Comparison of ENCODE assay signal across 28 mouse cellular contexts in genomic region chr5:105526107-105526645, GRCm38 (mm10). TPM values are rescaled to one million over a fixed set of nuclear protein-coding genes. Genes with fewer than 3 reads are reported as not detected.
A peak's percentile ranks its signal among the peaks of the same experiment; 100 is the strongest.
DNase-seq lines count a peak whose midpoint lies in the region; ATAC-seq lines count a peak whose summit lies in the region.
"Had no signal": no experiment of that assay in that cellular context is flagged by ENCODE, and none has a peak within 500 bp of the region (broad histone marks: within the 10 kb centered on the region; RNA-seq: fewer than 3 reads in every experiment).

No protein-coding gene starts in this region.

- H3K9ac ChIP-seq in heart, embryonic 13.5 days = no peak overlapping the region
- no peak overlapping the region for H3K9ac ChIP-seq in liver, embryonic 13.5 days
- H3K9ac ChIP-seq in hindbrain, embryonic 12.5 days = no peak overlapping the region
- H3K9ac ChIP-seq: embryonic facial prominence, embryonic 12.5 days; kidney, embryonic 15.5 days; limb, embryonic 15.5 days; lung, embryonic 15.5 days; midbrain, embryonic 12.5 days; neural tube, embryonic 13.5 days had no signal

- peak overlapping the region; percentile 85 for H3K27ac ChIP-seq in heart, embryonic 13.5 days (replicated peaks)
- peak overlapping the region; percentile 51 for H3K27ac ChIP-seq in brown adipose tissue, adult 24 weeks (replicated peaks; ENCODE audit: low read depth, low read length)
- H3K27ac ChIP-seq in liver, embryonic 13.5 days = peak overlapping the region; percentile 86
- no peak overlapping the region for H3K27ac ChIP-seq in hindbrain, embryonic 12.5 days
- H3K27ac ChIP-seq: embryonic facial prominence, embryonic 12.5 days; hindbrain, embryonic 10.5 days; kidney, embryonic 15.5 days; limb, embryonic 10.5 days; limb, embryonic 15.5 days; lung, embryonic 15.5 days; midbrain, embryonic 12.5 days; neural tube, embryonic 13.5 days had no signal

- no peak for DNase-seq in heart, postnatal 14 days
- DNase-seq in liver, embryonic 13.5 days = peak; percentile 46
- DNase-seq in spleen, postnatal 36 days (ENCODE audit: low spot score in 2 of 2) = no peak
- DNase-seq: adrenal gland, postnatal 25 days; cerebellum, adult 9-10 months; cerebellum, postnatal 36 days; embryo, embryonic 11 days; kidney, adult 18-20 months; kidney, postnatal 4 days; right cerebral cortex, postnatal 4 days; thymus, adult 2 months; thymus, postnatal 36 days had no signal

- WGBS in heart, embryonic 13.5 days = 68% methylated on average over 4 of the region's 4 CpGs
- whole genome bisulfite sequencing in liver, embryonic 13.5 days (ENCODE audit: insufficient replicate concordance) = 22% methylated on average over 4 of the region's 4 CpGs
- WGBS in hindbrain, embryonic 12.5 days = 85% methylated on average over 4 of the region's 4 CpGs

- H3K4me3 ChIP-seq in heart, embryonic 13.5 days = no peak overlapping the region
- H3K4me3 ChIP-seq in brown adipose tissue, adult 24 weeks (ENCODE audit: insufficient read depth, low read depth, low read length) = no peak overlapping the region
- H3K4me3 ChIP-seq in liver, embryonic 13.5 days (replicated peaks) = no peak overlapping the region
- no peak overlapping the region for H3K4me3 ChIP-seq in hindbrain, embryonic 12.5 days
- H3K4me3 ChIP-seq: embryonic facial prominence, embryonic 12.5 days; hindbrain, embryonic 10.5 days; kidney, embryonic 15.5 days; limb, embryonic 10.5 days; limb, embryonic 15.5 days; lung, embryonic 15.5 days; midbrain, embryonic 12.5 days; neural tube, embryonic 13.5 days had no signal

- H3K4me2 ChIP-seq in heart, embryonic 13.5 days = no peak overlapping the region
- 0 out of 2 replicates have a peak overlapping the region, but pooled peaks have one; percentile 55 for H3K4me2 ChIP-seq in liver, embryonic 13.5 days
- H3K4me2 ChIP-seq in hindbrain, embryonic 12.5 days (replicated peaks) = no peak overlapping the region
- H3K4me2 ChIP-seq: embryonic facial prominence, embryonic 12.5 days; kidney, embryonic 15.5 days; limb, embryonic 15.5 days; lung, embryonic 15.5 days; midbrain, embryonic 12.5 days; neural tube, embryonic 13.5 days had no signal

- no peaks in the 10 kb centered on the region for H3K27me3 ChIP-seq in heart, embryonic 13.5 days (replicated peaks)
- H3K27me3 ChIP-seq in liver, embryonic 13.5 days = no peaks in the 10 kb centered on the region
- no peaks in the 10 kb centered on the region for H3K27me3 ChIP-seq in hindbrain, embryonic 12.5 days
- H3K27me3 ChIP-seq: embryonic facial prominence, embryonic 12.5 days; kidney, embryonic 15.5 days; limb, embryonic 15.5 days; lung, embryonic 15.5 days; midbrain, embryonic 12.5 days; neural tube, embryonic 13.5 days had no signal

- H3K4me1 ChIP-seq in heart, embryonic 13.5 days = peaks cover 99% of the 10 kb centered on the region
- peaks cover 16% of the 10 kb centered on the region; the same call in 1 of the 2 replicates for H3K4me1 ChIP-seq in brown adipose tissue, adult 24 weeks (ENCODE audit: control insufficient read depth, insufficient read depth, insufficient read length, low read length)
- peaks cover 87% of the 10 kb centered on the region for H3K4me1 ChIP-seq in liver, embryonic 13.5 days (replicated peaks)
- 0 out of 2 replicates have a peak, but pooled peaks cover under 1% of the 10 kb centered on the region for H3K4me1 ChIP-seq in hindbrain, embryonic 12.5 days
- H3K4me1 ChIP-seq: embryonic facial prominence, embryonic 12.5 days; limb, embryonic 10.5 days; limb, embryonic 15.5 days had no signal

- intact Hi-C loops in heart, postnatal 14 days (cut with DNase I) = no loop called here

- no peaks in the 10 kb centered on the region for H3K9me3 ChIP-seq in heart, embryonic 13.5 days
- no peaks in the 10 kb centered on the region for H3K9me3 ChIP-seq in liver, embryonic 13.5 days (replicated peaks)
- H3K9me3 ChIP-seq in hindbrain, embryonic 12.5 days (replicated peaks) = no peaks in the 10 kb centered on the region
- H3K9me3 ChIP-seq: embryonic facial prominence, embryonic 12.5 days; hindbrain, embryonic 10.5 days; kidney, embryonic 15.5 days; limb, embryonic 10.5 days; limb, embryonic 15.5 days; lung, embryonic 15.5 days; midbrain, embryonic 12.5 days; neural tube, embryonic 13.5 days had no signal

- ATAC-seq in heart, embryonic 13.5 days (ENCODE audit: extremely low read depth, insufficient number of reproducible peaks, low FRiP score, low TSS enrichment) = no peak
- peak; percentile 23 for ATAC-seq in liver, embryonic 13.5 days (ENCODE audit: low read depth)
- ATAC-seq in megakaryocyte progenitor cell, adult 5-6 weeks (replicated peaks; ENCODE audit: poor library complexity) = peak; percentile 63
- no peak for ATAC-seq in hindbrain, embryonic 12.5 days (ENCODE audit: low FRiP score)
- no peak for ATAC-seq in cerebellum, adult (ENCODE audit: insufficient number of reproducible peaks, low FRiP score, low TSS enrichment)
- ATAC-seq: CD4-positive, CD25-positive, alpha-beta regulatory T cell, adult 4 months; forebrain, embryonic 14.5 days; hindbrain, embryonic 16.5 days had no signal

- H3K36me3 ChIP-seq in heart, embryonic 13.5 days = peaks cover 15% of the 10 kb centered on the region
- peaks cover 26% of the 10 kb centered on the region for H3K36me3 ChIP-seq in liver, embryonic 13.5 days
- peaks cover 10% of the 10 kb centered on the region; the same call in 1 of the 2 replicates for H3K36me3 ChIP-seq in hindbrain, embryonic 12.5 days
- H3K36me3 ChIP-seq: embryonic facial prominence, embryonic 12.5 days; kidney, embryonic 15.5 days; limb, embryonic 10.5 days; limb, embryonic 15.5 days; lung, embryonic 15.5 days had no signal

RNA-seq across cellular contexts. Expression of gene Lrrc8c, which starts 7.0 kb away (rescaled TPM):
- 18.3 and 19.7 TPM in 2 replicates for polyA plus RNA-seq in heart, embryonic 13.5 days (2015; fragmentation: Nextera tagmentation; extraction: Ambion mirVana)
- total RNA-seq in heart, postnatal 14 days (2021) = 10 to 100 TPM; 45.8 to 51.7 TPM
- 3.0 and 3.7 TPM in 2 replicates for polyA plus RNA-seq in brown adipose tissue, adult 24 weeks (2012; ENCODE audit: insufficient read depth, insufficient read length, missing spikeins)
- 17.5 and 23.2 TPM in 2 replicates for polyA plus RNA-seq in liver, embryonic 13.5 days (2015; fragmentation: Nextera tagmentation; extraction: Ambion mirVana)
- 27.6 and 35.9 TPM in 2 replicates for total RNA-seq in megakaryocyte progenitor cell, adult 5-6 weeks (2015)
- total RNA-seq in megakaryocyte progenitor cell, adult 5-6 weeks (2017) = 5.5 and 7.4 TPM in 2 replicates
- 13.4 and 15.8 TPM in 2 replicates for polyA plus RNA-seq in hindbrain, embryonic 12.5 days (2016; fragmentation: Nextera tagmentation; extraction: Ambion mirVana)

Comparison
In these comparisons a context has a peak if more than half of its experiments do, and no peak if none do; other contexts are left out.
1. ATAC-seq: peak in liver, embryonic 13.5 days (single experiment) and megakaryocyte progenitor cell, adult 5-6 weeks (single experiment); none in heart, embryonic 13.5 days (single experiment), hindbrain, embryonic 12.5 days (single experiment) and cerebellum, adult (single experiment).